Mouse (Mus musculus) limb, embryonic 15.5 days (tissue): ENCODE measurements around the gene Bbs2. TPM values are rescaled to one million over a fixed set of nuclear protein-coding genes. Genes with fewer than 3 reads are reported as not detected.
"Not testable (repeated sequence)": the region's sequence is repeated elsewhere in the genome, so short reads cannot be mapped to it uniquely, and the experiment has no call there.

Source experiments
- ATAC-seq: fragments of 200-750 bp; cut with Nextera tagmentation; 2 replicates; pipeline ENCODE4 v1.8.0; 2017; ENCODE audit warnings: low read depth, moderate TSS enrichment; ENCODE audit not compliant: insufficient number of reproducible peaks, low FRiP score, low TSS enrichment
- H3K27ac ChIP-seq: fragments of 300-500 bp; sonication (generic); 2 replicates; pipeline ENCODE4 v1.5.1; 2015; ENCODE audit warnings: moderate library complexity, mild to moderate bottlenecking, inconsistent platforms
- H3K27me3 ChIP-seq: fragments of 300-500 bp; sonication (generic); 2 replicates; pipeline ENCODE4 v1.6.1; 2015; ENCODE audit warnings: inconsistent platforms
- H3K36me3 ChIP-seq: fragments of 300-500 bp; sonication (generic); 2 replicates; pipeline ENCODE4 v1.6.1; 2015; ENCODE audit warnings: inconsistent platforms
- H3K4me1 ChIP-seq: fragments of 300-500 bp; sonication (generic); 2 replicates; pipeline ENCODE4 v1.6.1; 2015; ENCODE audit warnings: inconsistent platforms
- H3K4me2 ChIP-seq: fragments of 300-500 bp; sonication (generic); 2 replicates; pipeline ENCODE4 v1.6.1; 2015; ENCODE audit warnings: mild to moderate bottlenecking, inconsistent platforms
- H3K4me3 ChIP-seq: fragments of 300-500 bp; sonication (generic); 2 replicates; pipeline ENCODE4 v1.5.1; 2015; ENCODE audit warnings: mild to moderate bottlenecking, inconsistent platforms
- H3K9ac ChIP-seq: fragments of 300-500 bp; sonication (generic); 2 replicates; pipeline ENCODE4 v1.6.1; 2015; ENCODE audit warnings: inconsistent platforms
- H3K9me3 ChIP-seq: fragments of 300-500 bp; sonication (generic); 2 replicates; pipeline ENCODE4 v1.6.1; 2016; ENCODE audit warnings: inconsistent platforms
- WGBS: fragments of 180-500 bp; shearing (Covaris S2); methylation state at CpG from one replicate; pipeline ENCODE4 v1.1.7; 2015; 5-methylcytosine and 5-hydroxymethylcytosine counted together
- polyA plus RNA-seq: library from polyadenylated mRNA; unstranded; fragments of >200 nt; fragmentation: Nextera tagmentation; extraction: Ambion mirVana; gene quantifications from 2 replicates; pipeline ENCODE4 v1.2.1, GENCODE M21; 2015

Bbs2 gene
- polyA plus RNA-seq, 1 experiment from 2014 or later, result 10.4 TPM

- H3K4me1 ChIP-seq, result peaks cover 15% of the 10 kb centered on the region
- H3K4me3 ChIP-seq, result peak overlapping the region; percentile 84
- under 1% methylated on average over 27 of the region's 32 CpGs for WGBS
- not testable (repeated sequence) for H3K27me3 ChIP-seq, H3K9me3 ChIP-seq, H3K36me3 ChIP-seq
- peak overlapping the region; percentile 85 for H3K27ac ChIP-seq
- peak overlapping the region; percentile 47 for H3K9ac ChIP-seq
- peak overlapping the region; percentile 54 for H3K4me2 ChIP-seq
- peak; percentile 85 for ATAC-seq
These were observed 62.2 kb downstream of the Bbs2 start for GRCm38 (mm10) chr8:94036541-94036940.

DNA sequence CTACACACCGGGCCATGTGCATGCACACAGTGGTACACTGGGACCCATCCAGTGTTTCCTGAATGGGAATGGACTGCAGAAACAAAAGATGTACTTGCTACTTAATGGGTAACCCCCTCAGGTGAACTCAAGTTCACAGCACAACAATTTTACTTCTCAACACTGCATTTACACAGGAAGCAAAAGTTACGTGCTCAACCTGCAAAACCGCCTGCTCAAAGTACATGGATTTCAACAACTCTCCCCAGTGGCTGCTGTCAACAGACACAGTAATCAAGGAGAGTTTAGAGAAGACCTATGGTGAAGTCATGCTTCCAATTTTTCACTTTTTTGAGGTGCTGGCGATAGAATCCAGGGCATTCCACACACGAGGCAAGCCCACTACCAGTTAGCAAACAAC, 63.5 kb downstream of the Bbs2 start:
- 47% methylated on average over 5 of the region's 5 CpGs for WGBS
- ATAC-seq, result no peak
- no peak overlapping the region for H3K27ac ChIP-seq
- peaks cover 9% of the 10 kb centered on the region; the same call in 1 of the 2 replicates for H3K36me3 ChIP-seq
- peak overlapping the region; percentile 54 for H3K4me2 ChIP-seq
- H3K9me3 ChIP-seq, result no peaks in the 10 kb centered on the region
- H3K4me1 ChIP-seq, result peaks cover 15% of the 10 kb centered on the region
- no peaks in the 10 kb centered on the region for H3K27me3 ChIP-seq
- peak overlapping the region; percentile 84; the same call in 1 of the 2 replicates for H3K4me3 ChIP-seq
- no peak overlapping the region for H3K9ac ChIP-seq

DNA sequence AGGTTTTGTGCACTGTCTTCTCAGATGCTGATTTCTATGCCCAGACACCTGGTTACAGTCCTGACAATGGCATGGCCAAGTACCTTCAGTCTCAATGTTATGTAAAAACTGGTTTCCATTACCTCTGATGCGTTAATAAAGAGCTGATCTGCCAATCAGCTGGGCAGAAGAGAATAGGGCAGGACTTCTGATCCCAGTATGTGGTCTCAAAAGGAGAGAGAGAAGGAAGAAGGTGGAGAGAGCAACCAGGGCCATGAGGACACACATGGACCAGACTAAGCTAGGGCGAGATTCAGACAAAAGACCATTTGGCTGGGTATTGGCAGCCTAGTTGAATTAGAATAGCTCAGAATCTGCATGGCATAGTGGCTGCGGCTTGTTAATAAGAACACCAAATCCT, 65.1 kb downstream of the Bbs2 start:
- no peaks in the 10 kb centered on the region for H3K9me3 ChIP-seq
- H3K27ac ChIP-seq, result no peak overlapping the region
- no peak overlapping the region for H3K9ac ChIP-seq
- 84% methylated on average over 3 of the region's 3 CpGs for WGBS
- H3K4me1 ChIP-seq, result peaks cover 15% of the 10 kb centered on the region
- no peak overlapping the region for H3K4me2 ChIP-seq
- no peak for ATAC-seq
- no peaks in the 10 kb centered on the region for H3K27me3 ChIP-seq
- no peak overlapping the region for H3K4me3 ChIP-seq
- H3K36me3 ChIP-seq, result peaks cover 24% of the 10 kb centered on the region

- no peaks in the 10 kb centered on the region for H3K9me3 ChIP-seq
- 93% methylated on average over 9 of the region's 9 CpGs for WGBS
- H3K27me3 ChIP-seq, result no peaks in the 10 kb centered on the region
- H3K4me2 ChIP-seq, result no peak overlapping the region
- no peak for ATAC-seq
- H3K36me3 ChIP-seq, result peaks cover 57% of the 10 kb centered on the region
- no peak overlapping the region for H3K4me3 ChIP-seq
- H3K27ac ChIP-seq, result no peak overlapping the region
- no peak overlapping the region for H3K9ac ChIP-seq
- no peaks in the 10 kb centered on the region for H3K4me1 ChIP-seq
These were observed 69.0 kb downstream of the Bbs2 start for GRCm38 (mm10) chr8:94029701-94030100.

GRCm38 (mm10) chr8:94023916-94024315, 74.8 kb downstream of the Bbs2 start:
- no peak for ATAC-seq
- H3K27me3 ChIP-seq, result no peaks in the 10 kb centered on the region
- no peaks in the 10 kb centered on the region for H3K9me3 ChIP-seq
- peaks cover 73% of the 10 kb centered on the region for H3K36me3 ChIP-seq
- H3K4me1 ChIP-seq, result no peaks in the 10 kb centered on the region
- no peak overlapping the region for H3K9ac ChIP-seq
- H3K27ac ChIP-seq, result no peak overlapping the region
- 92% methylated on average over 6 of the region's 6 CpGs for WGBS
- H3K4me2 ChIP-seq, result no peak overlapping the region
- H3K4me3 ChIP-seq, result no peak overlapping the region

Other genes starting within 250 kb of the Bbs2 start
- gene Amfr, start 86.1 kb downstream of the Bbs2 start, polyA plus RNA-seq, result 39.0 and 41.5 TPM in 2 replicates
- 86.4 and 88.6 TPM in 2 replicates for gene Nudt21, start 61.9 kb downstream of the Bbs2 start, polyA plus RNA-seq
- gene Ogfod1, start 61.7 kb downstream of the Bbs2 start, polyA plus RNA-seq, result 12.8 and 13.1 TPM in 2 replicates
- 0.60 and 3.9 TPM in 2 replicates for gene Mt4, start 38.3 kb upstream of the Bbs2 start, polyA plus RNA-seq
- gene Mt3, start 53.7 kb upstream of the Bbs2 start, polyA plus RNA-seq, result 4.8 and 5.2 TPM in 2 replicates
- gene Mt2, start 73.7 kb upstream of the Bbs2 start, polyA plus RNA-seq, result 57.2 and 59.8 TPM in 2 replicates
- 164 and 189 TPM in 2 replicates for gene Mt1, start 80.2 kb upstream of the Bbs2 start, polyA plus RNA-seq
- 62.8 and 63.0 TPM in 2 replicates for gene Nup93, start 115.6 kb upstream of the Bbs2 start, polyA plus RNA-seq
- not detected in 2 replicates for gene Slc12a3, start 230.3 kb upstream of the Bbs2 start, polyA plus RNA-seq